Mouse (Mus musculus) embryonic facial prominence, embryonic 12.5 days (tissue): ENCODE data around the gene Dusp13. TPM values are rescaled to one million over a fixed set of nuclear protein-coding genes. Genes with fewer than 3 reads are reported as not detected.
A peak's percentile ranks its signal among the peaks of the same experiment; 100 is the strongest.

Experiments
- ATAC-seq: fragments of 200-750 bp; cut with Nextera tagmentation; 2 replicates; pipeline ENCODE4 v1.8.0; 2017; ENCODE audit not compliant: insufficient number of reproducible peaks, insufficient read depth, low FRiP score, low TSS enrichment
- H3K27ac ChIP-seq: fragments of 300-500 bp; sonication (generic); 2 replicates; pipeline ENCODE4 v1.5.1; 2016; ENCODE audit warnings: mild to moderate bottlenecking
- H3K27me3 ChIP-seq: fragments of 300-500 bp; sonication (generic); 2 replicates; pipeline ENCODE4 v1.6.1; 2016; ENCODE audit warnings: mild to moderate bottlenecking, moderate library complexity
- H3K36me3 ChIP-seq: fragments of 300-500 bp; sonication (generic); 2 replicates; pipeline ENCODE4 v1.6.1; 2016; ENCODE audit warnings: mild to moderate bottlenecking
- H3K4me1 ChIP-seq: fragments of 300-500 bp; sonication (generic); 2 replicates; pipeline ENCODE4 v1.6.1; 2016
- H3K4me2 ChIP-seq: fragments of 300-500 bp; sonication (generic); replicated peaks from 2 replicates; pipeline ENCODE4 v1.6.1; 2016; ENCODE audit warnings: mild to moderate bottlenecking, moderate library complexity
- H3K4me3 ChIP-seq: fragments of 300-500 bp; sonication (generic); 2 replicates; pipeline ENCODE4 v1.5.1; 2016; ENCODE audit warnings: mild to moderate bottlenecking
- H3K9ac ChIP-seq: fragments of 300-500 bp; sonication (generic); 2 replicates; pipeline ENCODE4 v1.6.1; 2016; ENCODE audit warnings: mild to moderate bottlenecking, moderate library complexity
- H3K9me3 ChIP-seq: fragments of 300-500 bp; sonication (generic); 2 replicates; pipeline ENCODE4 v1.6.1; 2016; ENCODE audit warnings: mild to moderate bottlenecking, moderate library complexity
- WGBS: fragments of 180-500 bp; shearing (Covaris S2); methylation state at CpG from one replicate; pipeline ENCODE4 v1.1.7; 2016; 5-methylcytosine and 5-hydroxymethylcytosine counted together
- polyA plus RNA-seq: library from polyadenylated mRNA; unstranded; fragments of >200 nt; fragmentation: Nextera tagmentation; extraction: Ambion mirVana; gene quantifications from 2 replicates; pipeline ENCODE4 v1.2.1, GENCODE M21; 2016

The Dusp13 gene
- polyA plus RNA-seq, 1 experiment from 2014 or later, result not detected

DNA sequence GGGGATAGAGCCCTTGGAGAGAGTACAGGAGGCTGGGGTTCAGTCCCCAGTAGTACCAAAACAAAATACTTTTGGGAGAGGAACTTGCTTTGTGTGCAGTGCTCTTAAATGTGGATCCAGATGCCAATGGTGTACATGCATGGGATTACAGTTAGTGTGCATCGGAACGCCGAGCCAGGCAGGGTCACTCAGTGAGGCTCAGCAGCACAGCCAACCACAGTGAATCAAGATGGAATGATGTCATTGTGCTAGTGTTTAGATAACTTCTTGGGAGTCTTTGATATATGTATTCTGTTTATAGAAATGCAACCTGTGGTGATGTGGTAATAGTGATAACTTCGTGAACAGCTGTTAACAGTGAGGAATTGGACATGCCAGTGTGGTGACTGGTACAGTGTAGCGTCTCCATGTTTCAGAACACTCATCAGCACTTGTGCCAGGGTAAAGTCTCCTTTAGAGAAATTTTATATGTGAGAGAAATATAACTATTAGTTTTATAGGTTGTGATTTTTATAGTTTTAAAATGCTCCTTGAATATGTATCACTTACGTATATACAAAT is 15.5 kb upstream of the Dusp13 start:
- Histone ChIP-seq H3K9me3 (no peaks in the 10 kb centered on the region), H3K27ac (no peak overlapping the region), H3K4me2 (no peak overlapping the region), H3K36me3 (no peaks in the 10 kb centered on the region), H3K4me1 (peaks cover 22% of the 10 kb centered on the region), H3K27me3 (no peaks in the 10 kb centered on the region), H3K4me3 (no peak overlapping the region), H3K9ac (no peak overlapping the region)
- no peak for ATAC-seq
- WGBS, result 86% methylated on average over 6 of the region's 6 CpGs

DNA sequence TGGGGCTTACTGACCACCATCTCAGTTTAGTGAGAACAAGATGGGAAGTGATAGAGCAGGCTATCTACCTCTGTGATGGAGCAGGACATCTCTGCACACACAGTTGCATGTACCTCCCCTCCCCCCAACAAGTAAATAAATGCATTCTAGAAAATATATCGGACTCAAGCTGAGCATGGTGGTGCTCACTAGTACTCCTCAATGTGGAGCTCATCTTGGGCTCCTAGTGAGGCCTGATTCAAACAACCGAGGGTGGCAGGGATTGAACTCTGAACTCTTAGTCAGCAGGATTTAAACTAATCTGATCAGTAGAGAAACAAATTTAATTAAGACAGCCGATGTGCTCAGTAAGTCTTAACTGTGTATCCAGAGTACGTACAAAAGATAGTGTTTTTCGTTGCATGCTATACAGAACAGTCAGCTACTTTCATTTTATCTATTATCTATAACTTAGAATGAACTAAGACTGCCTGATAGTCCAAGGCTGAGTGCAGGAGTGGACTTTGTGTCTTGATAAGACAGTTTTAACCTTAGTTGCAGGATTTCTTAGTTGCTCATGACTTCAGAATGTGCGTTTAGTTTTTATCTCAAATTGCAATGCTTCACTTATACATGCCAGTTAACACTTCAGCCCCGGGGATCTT is 14.9 kb upstream of the Dusp13 start:
- H3K27me3 ChIP-seq, result no peaks in the 10 kb centered on the region

DNA sequence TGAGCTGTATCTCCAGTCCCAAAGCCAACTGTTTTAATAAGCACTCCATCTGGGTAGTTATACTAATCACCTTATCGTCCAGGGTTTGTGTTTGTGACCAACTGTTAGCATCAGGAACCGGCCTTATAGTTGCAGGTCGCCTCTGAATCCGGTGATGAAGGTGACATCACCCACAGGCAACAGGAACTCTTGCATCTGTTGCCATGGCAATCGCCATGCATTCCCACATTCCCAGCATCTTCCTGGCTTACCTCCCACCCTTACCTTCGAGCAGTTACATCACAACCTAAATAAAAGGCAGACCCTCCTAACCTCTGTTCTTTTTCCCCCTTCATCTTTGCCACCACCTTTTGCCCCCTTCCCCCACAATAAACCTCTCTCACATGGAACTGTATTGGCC is 13.7 kb upstream of the Dusp13 start:
- Histone ChIP-seq H3K4me3 (no peak overlapping the region), H3K4me2 (no peak overlapping the region), H3K36me3 (no peaks in the 10 kb centered on the region), H3K9me3 (no peaks in the 10 kb centered on the region), H3K27me3 (no peaks in the 10 kb centered on the region), H3K9ac (no peak overlapping the region), H3K4me1 (peaks cover 22% of the 10 kb centered on the region), H3K27ac (no peak overlapping the region)
- WGBS, result 81% methylated on average over 6 of the region's 6 CpGs
- no peak for ATAC-seq

More for the DNA sequence above, 14.9 kb upstream of the Dusp13 start:
- H3K4me3 ChIP-seq, result no peak overlapping the region
- 79% methylated on average over 7 of the region's 7 CpGs for WGBS
- H3K27ac ChIP-seq, result no peak overlapping the region
- no peak overlapping the region for H3K4me2 ChIP-seq
- H3K9ac ChIP-seq, result no peak overlapping the region
- no peaks in the 10 kb centered on the region for H3K9me3 ChIP-seq
- ATAC-seq, result no peak
- peaks cover 22% of the 10 kb centered on the region for H3K4me1 ChIP-seq
- H3K36me3 ChIP-seq, result no peaks in the 10 kb centered on the region

DNA sequence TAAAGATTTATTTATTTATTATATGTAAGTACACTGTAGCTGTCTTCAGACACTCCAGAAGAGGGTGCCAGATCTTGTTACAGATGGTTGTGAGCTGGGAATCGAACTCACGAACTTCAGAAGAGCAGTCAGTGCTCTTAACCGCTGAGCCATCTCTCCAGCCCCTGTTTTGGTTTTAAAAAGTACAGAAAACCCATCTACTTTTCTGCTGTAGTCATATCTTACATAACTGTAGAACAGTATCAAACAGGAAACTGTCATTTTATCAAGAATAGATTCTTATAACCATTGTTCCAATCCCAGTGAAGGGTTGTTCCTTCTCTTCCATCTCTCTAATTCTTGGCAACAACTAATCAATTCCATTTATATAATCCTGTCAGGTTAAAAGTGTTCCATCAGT is 12.8 kb upstream of the Dusp13 start:
- WGBS, result 87% methylated on average over 3 of the region's 3 CpGs
- no peak for ATAC-seq
- H3K9ac ChIP-seq, result no peak overlapping the region

DNA sequence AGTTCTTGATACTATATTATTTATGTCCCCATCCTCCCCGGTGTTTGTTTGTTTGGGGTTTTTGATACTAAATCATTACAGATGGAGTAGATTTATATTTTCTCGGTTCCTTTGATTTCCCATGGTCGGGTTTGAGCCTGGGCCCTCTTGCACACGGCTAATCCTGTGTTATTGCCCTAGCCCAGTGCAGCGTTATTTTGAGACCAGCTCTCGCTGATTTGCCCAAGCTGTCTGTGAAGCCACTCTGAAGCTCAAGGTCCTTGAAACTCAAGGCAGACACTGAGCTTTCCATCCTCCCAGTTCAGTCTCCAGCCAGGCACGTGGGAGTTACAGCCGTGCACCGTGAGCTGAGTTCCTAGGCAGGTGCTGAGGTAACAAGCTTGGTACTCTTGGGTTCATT is 10.6 kb upstream of the Dusp13 start:
- Histone ChIP-seq H3K27ac (no peak overlapping the region), H3K9me3 (no peaks in the 10 kb centered on the region), H3K4me2 (no peak overlapping the region), H3K9ac (no peak overlapping the region), H3K4me1 (peaks cover 4% of the 10 kb centered on the region; the same call in 1 of the 2 replicates), H3K36me3 (no peaks in the 10 kb centered on the region), H3K27me3 (no peaks in the 10 kb centered on the region), H3K4me3 (no peak overlapping the region)
- 82% methylated on average over 9 of the region's 9 CpGs for WGBS
- no peak for ATAC-seq

More for the DNA sequence above, 12.8 kb upstream of the Dusp13 start:
- no peaks in the 10 kb centered on the region for H3K27me3 ChIP-seq
- H3K27ac ChIP-seq, result no peak overlapping the region
- H3K4me1 ChIP-seq, result peaks cover 16% of the 10 kb centered on the region
- no peaks in the 10 kb centered on the region for H3K9me3 ChIP-seq
- H3K36me3 ChIP-seq, result no peaks in the 10 kb centered on the region
- H3K4me2 ChIP-seq, result no peak overlapping the region
- no peak overlapping the region for H3K4me3 ChIP-seq

DNA sequence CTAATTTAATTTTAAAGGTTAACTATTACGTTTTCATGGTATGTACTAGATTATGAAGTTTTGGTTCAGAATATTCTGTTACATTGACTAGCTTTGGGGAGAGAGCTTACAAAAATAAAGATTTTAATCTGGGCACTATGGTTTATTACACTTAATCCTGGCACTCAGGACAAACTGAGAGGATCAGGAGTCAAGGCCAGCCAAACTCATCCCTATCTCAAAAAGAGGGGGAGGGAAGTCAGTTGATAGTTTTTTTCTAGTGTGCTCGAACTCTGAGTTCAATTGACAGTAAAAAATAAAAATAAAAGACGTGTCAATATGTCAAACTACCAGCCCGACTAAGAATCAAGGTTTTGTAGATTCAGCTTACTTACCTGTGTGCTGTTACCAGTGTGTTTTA is 2.4 kb upstream of the Dusp13 start:
- H3K4me3 ChIP-seq, result no peak overlapping the region
- no peaks in the 10 kb centered on the region for H3K27me3 ChIP-seq
- no peaks in the 10 kb centered on the region for H3K36me3 ChIP-seq
- no peak overlapping the region for H3K27ac ChIP-seq
- H3K4me2 ChIP-seq, result no peak overlapping the region
- no peaks in the 10 kb centered on the region for H3K9me3 ChIP-seq
- ATAC-seq, result no peak
- H3K9ac ChIP-seq, result no peak overlapping the region
- peaks cover 8% of the 10 kb centered on the region; the same call in 1 of the 2 replicates for H3K4me1 ChIP-seq
- 85% methylated on average over 4 of the region's 4 CpGs for WGBS

DNA sequence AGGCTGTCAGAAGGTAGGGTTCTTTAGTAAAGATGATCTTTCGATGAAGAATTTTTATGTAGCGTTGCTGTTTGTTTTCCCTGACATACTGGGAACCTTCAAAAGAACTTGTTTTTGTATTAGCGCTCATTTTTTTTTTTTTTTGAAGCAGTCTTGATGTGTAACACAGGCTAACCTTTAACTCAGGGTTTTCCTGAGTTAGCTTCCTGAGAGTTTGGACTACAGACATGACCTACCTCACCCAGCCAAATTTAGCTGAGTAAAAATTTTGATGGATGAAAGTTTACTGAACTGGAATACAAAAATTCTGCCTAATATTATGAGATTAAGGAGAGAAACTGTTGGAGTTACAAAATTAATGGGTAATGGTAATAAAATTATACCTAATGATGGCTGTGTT is 1.4 kb upstream of the Dusp13 start:
- H3K27me3 ChIP-seq, result no peaks in the 10 kb centered on the region
- H3K9ac ChIP-seq, result no peak overlapping the region
- H3K36me3 ChIP-seq, result no peaks in the 10 kb centered on the region
- H3K27ac ChIP-seq, result no peak overlapping the region
- peaks cover 8% of the 10 kb centered on the region; the same call in 1 of the 2 replicates for H3K4me1 ChIP-seq
- H3K4me2 ChIP-seq, result 0 out of 2 replicates have a peak overlapping the region, but pooled peaks have one; percentile 60
- H3K4me3 ChIP-seq, result no peak overlapping the region
- no peaks in the 10 kb centered on the region for H3K9me3 ChIP-seq
- WGBS, result 91% methylated on average over 3 of the region's 3 CpGs
- ATAC-seq, result no peak

DNA sequence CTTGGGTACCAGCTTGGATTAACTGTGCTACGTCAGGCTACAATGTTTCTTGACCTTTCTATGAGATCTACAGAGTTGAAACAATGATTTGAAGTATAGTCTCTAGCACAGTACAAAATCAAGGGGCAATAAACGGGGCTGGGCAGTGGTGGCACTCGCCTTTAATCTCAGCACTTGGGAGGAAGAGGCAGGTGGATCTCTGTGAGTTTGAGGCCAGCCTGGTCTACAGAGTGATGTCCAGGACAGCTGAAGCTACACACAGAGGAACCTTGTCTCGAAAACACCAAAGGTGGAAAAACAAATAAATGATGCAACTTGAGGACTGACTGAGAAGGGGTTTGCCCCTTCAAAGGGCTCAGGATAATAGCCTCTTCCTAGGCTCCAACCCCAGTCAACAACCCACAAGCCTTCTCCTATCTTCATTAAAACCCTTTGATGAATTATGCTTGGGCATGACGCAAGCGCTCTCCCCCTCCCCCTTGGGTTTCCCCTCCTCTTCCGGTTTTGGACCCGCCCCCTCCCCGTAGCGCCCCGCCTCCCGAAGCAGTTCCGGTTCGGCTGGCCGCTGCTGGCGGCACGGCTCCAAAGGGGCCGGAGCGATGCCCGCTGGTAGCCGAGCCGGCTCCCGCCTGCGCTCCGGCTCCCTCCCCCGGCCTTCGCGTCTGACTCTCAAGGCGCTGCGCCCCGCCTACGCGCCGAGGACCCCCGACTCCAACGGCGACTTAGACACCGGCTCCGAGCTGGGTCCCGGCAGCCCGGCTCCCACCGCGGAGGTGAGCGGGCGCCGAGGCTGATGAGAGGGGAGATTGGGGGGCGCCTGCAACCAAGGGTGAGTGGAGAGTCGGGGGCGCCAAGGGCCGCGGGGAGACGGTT is 737 bp downstream of the Dusp13 start, which contains the start of gene Samd8:
Gene Samd8, plus strand, starts transcription at position 524 of the 873 bp plus-strand sequence.
- Histone ChIP-seq H3K9me3 (no peaks in the 10 kb centered on the region), H3K4me3 (peak within 1 kb of the TSS; percentile 91), H3K9ac (peak within 1 kb of the TSS; percentile 86), H3K36me3 (no peaks in the 10 kb centered on the region), H3K4me1 (peaks cover 8% of the 10 kb centered on the region; the same call in 1 of the 2 replicates), H3K4me2 (peak within 1 kb of the TSS; percentile 60), H3K27ac (peak within 1 kb of the TSS; percentile 83), H3K27me3 (no peaks in the 10 kb centered on the region)
- 7% methylated on average over 49 of the region's 52 CpGs for WGBS
- ATAC-seq, result peak; percentile 74

DNA sequence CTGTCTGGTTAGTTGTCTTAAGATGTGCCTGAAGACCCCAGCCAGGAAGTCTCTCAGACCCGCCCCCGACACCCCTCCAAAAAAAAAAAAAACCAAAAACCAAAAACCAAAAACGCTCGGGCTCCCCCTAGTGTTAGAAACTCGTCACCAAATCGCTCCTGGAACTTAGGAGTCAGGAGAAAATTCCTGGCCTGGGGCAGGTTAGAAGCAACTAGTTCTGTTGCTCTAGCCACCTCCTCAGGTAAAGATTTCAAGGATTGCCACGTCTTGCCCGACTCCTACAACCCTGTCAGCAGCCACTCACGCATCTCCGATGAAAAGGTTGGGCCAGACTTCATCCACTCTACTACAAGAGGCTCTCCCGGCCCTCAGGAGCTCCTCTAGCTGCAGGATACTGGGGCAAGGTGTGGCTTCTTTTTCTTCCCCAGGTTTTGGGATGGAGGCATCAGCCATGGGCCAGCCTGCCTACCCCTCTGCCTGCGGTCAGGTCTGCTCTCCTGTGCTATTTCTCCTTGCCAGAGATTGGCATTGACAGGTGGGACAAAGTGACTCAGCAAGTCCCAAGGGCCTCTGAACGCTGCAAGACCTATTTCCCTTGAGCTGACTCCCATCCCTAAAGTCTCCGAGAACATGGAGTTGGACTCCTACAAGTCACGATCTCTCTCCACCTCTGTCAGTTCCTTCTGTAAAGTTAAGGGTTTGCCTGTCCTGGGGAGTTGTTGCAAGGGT is 2.7 kb downstream of the Dusp13 start:
- no peaks in the 10 kb centered on the region for H3K36me3 ChIP-seq
- no peaks in the 10 kb centered on the region for H3K27me3 ChIP-seq
- H3K4me2 ChIP-seq, result no peak overlapping the region
- H3K4me3 ChIP-seq, result no peak overlapping the region
- H3K9ac ChIP-seq, result no peak overlapping the region
- ATAC-seq, result no peak
- peaks cover 8% of the 10 kb centered on the region; the same call in 1 of the 2 replicates for H3K4me1 ChIP-seq
- WGBS, result 38% methylated on average over 15 of the region's 15 CpGs
- no peak overlapping the region for H3K27ac ChIP-seq
- H3K9me3 ChIP-seq, result no peaks in the 10 kb centered on the region

DNA sequence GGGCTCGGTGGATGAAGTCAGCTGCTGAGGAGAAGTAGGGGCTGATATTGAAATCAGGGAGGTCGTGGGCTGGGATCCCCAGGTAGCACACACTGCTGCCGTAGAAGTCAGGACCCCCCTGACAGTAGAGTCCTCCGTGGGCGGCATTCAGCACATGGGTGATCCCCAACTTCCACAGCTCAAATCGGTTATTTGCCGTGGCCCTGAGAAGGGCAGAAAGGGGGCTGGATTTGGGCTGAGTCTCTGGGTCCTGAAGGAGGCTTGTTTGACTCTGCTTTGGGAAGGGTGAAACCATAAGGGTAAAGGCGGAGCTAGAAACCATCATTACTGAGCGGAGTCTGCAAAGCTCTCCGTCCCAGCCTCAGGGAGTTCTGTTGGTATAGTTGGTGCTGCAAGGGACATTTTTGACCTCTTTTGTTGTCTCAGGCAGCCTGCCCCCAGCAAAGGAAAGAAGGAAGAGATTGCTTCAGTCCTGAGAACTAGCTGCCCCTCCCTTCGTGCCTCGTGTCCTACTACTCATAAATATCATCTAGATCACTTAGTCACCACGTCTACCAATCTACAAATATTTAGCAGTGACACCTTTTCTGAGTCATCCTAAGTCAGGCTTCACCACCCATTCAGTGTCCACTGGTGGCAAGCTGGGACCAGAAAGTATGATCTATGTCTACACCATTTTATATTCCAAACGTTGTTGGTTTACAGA is 3.4 kb downstream of the Dusp13 start:
- H3K27ac ChIP-seq, result no peak overlapping the region
- no peak overlapping the region for H3K4me3 ChIP-seq
- ATAC-seq, result no peak
- H3K4me2 ChIP-seq, result no peak overlapping the region
- H3K36me3 ChIP-seq, result no peaks in the 10 kb centered on the region
- H3K27me3 ChIP-seq, result 0 out of 2 replicates have a peak, but pooled peaks cover 3% of the 10 kb centered on the region
- H3K4me1 ChIP-seq, result peaks cover 8% of the 10 kb centered on the region; the same call in 1 of the 2 replicates
- no peaks in the 10 kb centered on the region for H3K9me3 ChIP-seq
- H3K9ac ChIP-seq, result no peak overlapping the region
- 77% methylated on average over 14 of the region's 14 CpGs for WGBS

DNA sequence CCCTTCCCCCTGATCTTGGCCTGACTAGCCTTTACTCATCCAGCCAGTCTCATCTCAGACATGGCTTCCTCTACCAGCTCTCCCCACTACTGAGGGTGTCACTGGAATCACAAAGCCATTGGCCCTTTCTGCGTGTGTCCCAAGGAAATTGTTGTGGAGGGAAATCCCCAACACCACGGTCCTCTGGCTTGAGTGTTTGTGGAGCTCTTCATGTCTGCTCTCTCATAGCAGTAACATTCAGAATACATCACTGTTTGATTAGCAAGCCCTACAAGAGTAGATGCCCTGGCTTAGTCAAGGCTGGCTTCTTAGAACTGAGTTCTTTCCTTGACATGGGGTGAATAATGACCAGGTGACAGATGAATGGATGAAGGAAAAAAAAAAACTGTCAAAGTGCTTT is 4.1 kb downstream of the Dusp13 start:
- Histone ChIP-seq H3K36me3 (no peaks in the 10 kb centered on the region), H3K27me3 (0 out of 2 replicates have a peak, but pooled peaks cover 7% of the 10 kb centered on the region), H3K27ac (no peak overlapping the region), H3K9me3 (no peaks in the 10 kb centered on the region), H3K4me2 (no peak overlapping the region), H3K4me3 (no peak overlapping the region), H3K4me1 (peaks cover 3% of the 10 kb centered on the region; the same call in 1 of the 2 replicates), H3K9ac (no peak overlapping the region)
- WGBS, result 83% methylated on average over 2 of the region's 2 CpGs
- ATAC-seq, result no peak
